Mouse (Mus musculus) cortical plate, adult 2 months (tissue): ENCODE data around the gene Zswim1. TPM values are rescaled to one million over a fixed set of nuclear protein-coding genes. Genes with fewer than 3 reads are reported as not detected.
"Not testable (repeated sequence)": the region's sequence is repeated elsewhere in the genome, so short reads cannot be mapped to it uniquely, and the experiment has no call there.

Experiments
- H3K27ac ChIP-seq: fragments of 200-500 bp; 2 replicates; pipeline ENCODE4 v1.5.1; 2012; ENCODE audit warnings: low read length, control low read depth, inconsistent platforms; ENCODE audit not compliant: insufficient read depth
- H3K4me1 ChIP-seq: fragments of 200-500 bp; 2 replicates; pipeline ENCODE4 v1.6.1; 2011; ENCODE audit warnings: low read length; ENCODE audit not compliant: control insufficient read depth, insufficient read depth
- H3K4me3 ChIP-seq: fragments of 200-500 bp; 2 replicates; pipeline ENCODE4 v1.5.1; 2011; ENCODE audit warnings: mild to moderate bottlenecking, low read length, control low read depth; ENCODE audit not compliant: insufficient read depth
- CTCF ChIP-seq: fragments of 200-500 bp; IDR thresholded peaks from 2 replicates; pipeline ENCODE4 v1.5.1; 2011; ENCODE audit warnings: mild to moderate bottlenecking, control low read depth, low read length; ENCODE audit not compliant: insufficient read depth; ENCODE audit errors: extremely low read depth
- POLR2A ChIP-seq: fragments of 200-500 bp; IDR thresholded peaks from 2 replicates; pipeline ENCODE4 v1.6.1; 2011; ENCODE audit warnings: mild to moderate bottlenecking, low read length, control low read depth; ENCODE audit not compliant: insufficient read depth; ENCODE audit errors: extremely low read depth
- polyA plus RNA-seq: library from polyadenylated mRNA; depleted of rRNA; stranded (reverse); fragments of >200 nt; gene quantifications from 2 replicates; pipeline ENCODE4 v1.2.3, GENCODE M21; 2012

Zswim1 gene
- polyA plus RNA-seq, 1 experiment, result 17.0 TPM

- TF ChIP-seq CTCF (no peak), POLR2A (no peak)
- Histone ChIP-seq H3K4me3 (no peak overlapping the region), H3K4me1 (no peaks in the 10 kb centered on the region), H3K27ac (no peak overlapping the region)
Measured at GRCm38 (mm10) chr2:164791841-164792261, 30.6 kb upstream of the Zswim1 start.

GRCm38 (mm10) chr2:164792400-164793190 is 29.9 kb upstream of the Zswim1 start:
- no peak for TF ChIP-seq CTCF
- TF ChIP-seq POLR2A, result no peak
- H3K4me1 ChIP-seq, result no peaks in the 10 kb centered on the region
- H3K27ac ChIP-seq, result no peak overlapping the region
- no peak overlapping the region for H3K4me3 ChIP-seq

- H3K4me3 ChIP-seq, result no peak overlapping the region
- peak; percentile 58 for TF ChIP-seq CTCF
- no peak for TF ChIP-seq POLR2A
- no peak overlapping the region for H3K27ac ChIP-seq
- H3K4me1 ChIP-seq, result no peaks in the 10 kb centered on the region
Measured at GRCm38 (mm10) chr2:164793236-164793635, 29.2 kb upstream of the Zswim1 start.

- Histone ChIP-seq H3K4me1 (no peaks in the 10 kb centered on the region), H3K4me3 (no peak overlapping the region), H3K27ac (no peak overlapping the region)
- TF ChIP-seq CTCF (0 out of 2 replicates have a peak, but pooled peaks have one; percentile 8), POLR2A (no peak)
Measured at GRCm38 (mm10) chr2:164793772-164794171, 28.7 kb upstream of the Zswim1 start.

GRCm38 (mm10) chr2:164794293-164794692 is 28.2 kb upstream of the Zswim1 start:
- Histone ChIP-seq H3K4me1 (no peaks in the 10 kb centered on the region), H3K4me3 (no peak overlapping the region), H3K27ac (no peak overlapping the region)
- TF ChIP-seq CTCF, result peak; percentile 88
- no peak for TF ChIP-seq POLR2A

GRCm38 (mm10) chr2:164795868-164796267 is 26.6 kb upstream of the Zswim1 start:
- no peaks in the 10 kb centered on the region for H3K4me1 ChIP-seq

GRCm38 (mm10) chr2:164798554-164798953 is 23.9 kb upstream of the Zswim1 start:
- H3K4me3 ChIP-seq, H3K27ac ChIP-seq, H3K4me1 ChIP-seq: not testable (repeated sequence)

More at GRCm38 (mm10) chr2:164795868-164796267, 26.6 kb upstream of the Zswim1 start:
- TF ChIP-seq CTCF (no peak), POLR2A (no peak)
- Histone ChIP-seq H3K4me3 (no peak overlapping the region), H3K27ac (no peak overlapping the region)

- Histone ChIP-seq H3K27ac (no peak overlapping the region), H3K4me1 (peaks cover 3% of the 10 kb centered on the region; the same call in 1 of the 2 replicates), H3K4me3 (no peak overlapping the region)
- TF ChIP-seq CTCF (no peak), POLR2A (no peak)
Measured at GRCm38 (mm10) chr2:164800252-164801004, 22.1 kb upstream of the Zswim1 start.

GRCm38 (mm10) chr2:164803201-164803920 is 19.1 kb upstream of the Zswim1 start:
- no peak overlapping the region for H3K27ac ChIP-seq
- peaks cover 3% of the 10 kb centered on the region for H3K4me1 ChIP-seq
- H3K4me3 ChIP-seq, result peak overlapping the region; percentile 84; the same call in 1 of the 2 replicates
- no peak for TF ChIP-seq CTCF

GRCm38 (mm10) chr2:164803921-164804313 is 18.6 kb upstream of the Zswim1 start:
- Histone ChIP-seq H3K27ac (no peak overlapping the region), H3K4me3 (peak overlapping the region; percentile 84), H3K4me1 (peaks cover 3% of the 10 kb centered on the region)
- TF ChIP-seq POLR2A, result no peak
- TF ChIP-seq CTCF, result no peak
